Mouse (Mus musculus) cerebellum, adult (tissue): Measurements from ENCODE around the gene H2-DMb1.

Experiments used
- ATAC-seq: cut with Nextera tagmentation; 2 replicates; pipeline ENCODE4 v1.9.2; 2017; ENCODE audit warnings: mild to moderate bottlenecking, moderate library complexity, mixed read lengths; ENCODE audit not compliant: insufficient number of reproducible peaks, low FRiP score, low TSS enrichment

Gene H2-DMb1

GRCm38 (mm10) chr17:34187261-34187916, 34.5 kb downstream of the H2-DMb1 start, which contains the start of the genes Tap1 and Psmb9:
Gene Tap1 (plus strand): TSS chr17:34187553.
Gene Psmb9 (minus strand): TSS chr17:34187764.
- ATAC-seq, result peak; percentile 74

DNA sequence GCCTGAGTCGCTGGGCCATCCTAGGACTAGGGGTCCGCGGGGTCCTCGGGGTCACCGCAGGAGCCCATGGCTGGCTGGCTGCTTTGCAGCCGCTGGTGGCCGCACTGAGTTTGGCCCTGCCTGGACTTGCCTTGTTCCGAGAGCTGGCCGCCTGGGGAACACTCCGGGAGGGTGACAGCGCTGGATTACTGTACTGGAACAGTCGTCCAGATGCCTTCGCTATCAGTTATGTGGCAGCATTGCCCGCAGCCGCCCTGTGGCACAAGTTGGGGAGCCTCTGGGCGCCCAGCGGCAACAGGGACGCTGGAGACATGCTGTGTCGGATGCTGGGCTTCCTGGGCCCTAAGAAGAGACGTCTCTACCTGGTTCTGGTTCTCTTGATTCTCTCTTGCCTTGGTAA, 35.1 kb downstream of the H2-DMb1 start:
- no peak for ATAC-seq

DNA sequence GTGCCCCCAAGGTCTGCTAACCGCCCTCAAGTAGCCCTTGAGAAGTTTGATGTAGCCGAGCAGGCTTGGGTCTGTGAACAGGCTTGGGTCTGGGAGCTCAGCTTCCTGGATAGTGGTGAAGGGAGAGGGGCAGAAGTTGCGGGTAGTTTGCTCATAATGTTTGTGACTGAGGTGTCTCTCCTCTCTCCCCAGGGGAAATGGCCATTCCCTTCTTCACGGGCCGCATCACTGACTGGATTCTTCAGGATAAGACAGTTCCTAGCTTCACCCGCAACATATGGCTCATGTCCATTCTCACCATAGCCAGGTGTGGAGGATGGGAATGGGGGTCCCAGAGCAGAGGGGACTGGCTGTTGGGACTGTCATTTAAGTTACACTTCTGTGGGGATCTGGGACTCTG, 36.1 kb downstream of the H2-DMb1 start:
- ATAC-seq, result no peak

GRCm38 (mm10) chr17:34192852-34193251, 40.0 kb downstream of the H2-DMb1 start:
- ATAC-seq, result no peak

- ATAC-seq, result no peak
Observed at GRCm38 (mm10) chr17:34193468-34193867, 40.6 kb downstream of the H2-DMb1 start.

GRCm38 (mm10) chr17:34194723-34195122, 41.9 kb downstream of the H2-DMb1 start:
- ATAC-seq, result no peak

GRCm38 (mm10) chr17:34196491-34196890, 43.6 kb downstream of the H2-DMb1 start:
- no peak for ATAC-seq

- ATAC-seq, result peak; percentile 49; the same call in 1 of the 2 replicates
Observed at GRCm38 (mm10) chr17:34196941-34197894, 44.3 kb downstream of the H2-DMb1 start, which contains the start of gene Psmb8. Gene Psmb8 (plus strand): TSS chr17:34197721.

DNA sequence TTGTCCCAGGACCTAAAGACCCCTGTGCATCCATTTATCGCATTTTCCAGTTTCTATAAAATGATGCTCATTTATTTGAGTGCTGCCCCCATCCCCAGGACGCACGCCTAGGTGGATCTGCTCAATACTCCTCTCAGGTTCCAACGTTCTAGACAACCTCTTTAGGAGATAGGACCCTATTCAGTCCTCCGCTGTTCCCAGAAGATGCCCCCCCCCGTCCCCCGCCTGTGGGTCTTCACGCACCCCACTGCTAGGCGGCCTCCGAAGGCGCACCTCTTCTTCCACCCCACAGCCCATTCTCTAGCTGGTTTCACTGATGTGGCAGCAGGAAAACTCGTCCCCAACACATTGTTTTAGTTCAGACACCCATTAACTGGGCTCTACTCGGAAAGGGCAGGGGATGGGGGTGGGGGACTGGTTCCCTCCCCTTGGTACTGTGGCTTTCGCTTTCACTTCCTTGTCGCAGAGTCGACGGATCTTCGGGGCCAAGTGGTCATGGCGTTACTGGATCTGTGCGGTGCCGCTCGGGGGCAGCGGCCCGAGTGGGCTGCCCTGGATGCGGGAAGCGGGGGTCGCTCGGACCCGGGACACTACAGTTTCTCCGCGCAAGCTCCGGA, 45.1 kb downstream of the H2-DMb1 start:
- no peak for ATAC-seq

DNA sequence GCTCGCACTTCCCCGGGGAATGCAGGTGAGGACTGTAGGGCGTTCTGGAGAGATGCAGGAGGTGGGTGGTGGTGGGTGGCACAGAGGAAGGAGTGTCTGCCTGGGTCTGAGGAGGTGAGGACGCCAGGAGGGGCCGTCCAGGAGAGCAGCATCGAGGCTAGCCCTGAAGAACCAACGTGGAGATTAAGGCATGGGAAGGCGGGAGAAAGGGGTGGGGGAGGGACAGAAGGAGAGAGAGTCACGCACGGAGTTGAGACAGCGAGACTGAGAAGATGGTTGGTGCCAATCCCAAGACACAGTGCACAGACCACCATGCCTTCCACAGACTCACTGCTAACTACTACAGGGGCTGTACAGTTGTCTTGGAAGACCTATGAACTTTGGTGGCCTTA, 45.6 kb downstream of the H2-DMb1 start:
- ATAC-seq, result no peak

DNA sequence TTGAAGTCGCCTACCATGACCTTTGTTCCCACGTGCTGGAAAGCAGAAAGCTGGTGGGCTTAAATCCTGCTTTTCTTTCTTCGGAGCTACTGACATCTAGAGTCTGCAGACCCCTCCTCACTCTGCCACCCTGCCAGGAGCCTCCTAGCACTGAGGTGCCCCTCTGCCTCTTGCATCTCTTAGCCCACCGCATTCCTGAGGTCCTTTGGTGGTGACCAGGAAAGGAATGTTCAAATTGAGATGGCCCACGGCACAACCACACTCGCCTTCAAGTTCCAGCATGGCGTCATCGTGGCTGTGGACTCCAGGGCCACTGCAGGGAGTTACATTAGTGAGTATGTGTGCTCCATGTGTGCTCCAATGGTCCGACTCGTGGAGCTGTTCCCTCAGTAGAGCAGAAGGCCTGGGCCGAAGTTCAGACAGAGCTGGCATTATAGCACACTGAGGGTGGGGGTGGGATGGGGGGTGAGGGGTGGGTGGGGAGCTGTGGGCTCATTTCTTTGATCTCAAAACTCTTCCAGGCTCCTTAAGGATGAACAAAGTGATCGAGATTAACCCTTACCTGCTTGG, 46.3 kb downstream of the H2-DMb1 start:
- ATAC-seq, result no peak

- no peak for ATAC-seq
Observed at GRCm38 (mm10) chr17:34200047-34200446, 47.2 kb downstream of the H2-DMb1 start.

GRCm38 (mm10) chr17:34200772-34201505, 48.1 kb downstream of the H2-DMb1 start:
- no peak for ATAC-seq

DNA sequence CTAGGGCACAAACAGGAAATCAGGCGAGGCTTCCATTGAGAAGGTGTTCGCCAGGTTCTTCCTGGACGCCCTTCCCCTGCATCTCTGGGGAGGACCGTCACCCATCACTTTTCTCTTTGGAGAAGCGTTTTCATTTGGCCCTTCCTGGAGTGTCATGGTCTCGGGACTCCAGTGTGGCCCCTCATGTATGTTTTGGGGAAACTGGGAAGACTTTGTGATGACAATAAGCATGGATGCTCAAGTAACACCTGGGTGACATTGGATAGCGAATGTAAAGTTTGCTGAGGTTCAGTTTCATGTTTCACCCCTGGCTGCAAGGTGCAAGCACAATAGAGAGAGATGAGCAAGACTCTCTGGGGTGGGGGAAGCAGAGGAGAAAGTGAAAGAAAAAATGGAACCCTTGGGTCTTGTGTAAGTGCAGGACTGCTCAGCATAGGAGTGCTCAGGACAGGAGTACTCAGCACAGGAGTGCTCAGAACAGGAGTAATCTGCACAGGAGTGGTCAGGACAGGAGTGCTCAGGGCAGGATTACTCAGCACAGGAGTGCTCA, 48.7 kb downstream of the H2-DMb1 start:
- ATAC-seq, result no peak

GRCm38 (mm10) chr17:34202760-34203442, 50.0 kb downstream of the H2-DMb1 start:
- no peak for ATAC-seq

DNA sequence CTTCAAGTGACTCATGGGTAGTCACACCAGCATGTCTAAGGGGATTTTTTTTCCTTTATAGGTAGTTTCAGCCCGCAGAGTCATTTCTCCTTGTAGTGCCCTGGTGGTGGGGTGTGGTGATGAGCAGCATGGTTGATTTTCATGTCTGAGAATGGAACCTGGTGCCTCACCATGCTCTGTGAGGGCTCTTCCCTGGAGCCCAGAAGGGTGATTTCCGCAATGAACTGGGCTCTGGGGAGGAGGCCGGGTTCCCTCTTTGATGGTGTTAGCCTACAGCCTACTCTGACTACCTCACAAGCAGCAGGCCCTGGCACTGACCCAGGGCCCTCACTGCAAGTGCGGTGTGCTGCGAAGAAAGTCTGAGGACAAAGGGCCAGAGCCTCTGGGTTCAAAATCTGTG, 50.6 kb downstream of the H2-DMb1 start, which contains the start of gene Tap2:
Gene Tap2 (plus strand): TSS at position 84 of the 400 bp plus-strand sequence.
- ATAC-seq, result no peak

DNA sequence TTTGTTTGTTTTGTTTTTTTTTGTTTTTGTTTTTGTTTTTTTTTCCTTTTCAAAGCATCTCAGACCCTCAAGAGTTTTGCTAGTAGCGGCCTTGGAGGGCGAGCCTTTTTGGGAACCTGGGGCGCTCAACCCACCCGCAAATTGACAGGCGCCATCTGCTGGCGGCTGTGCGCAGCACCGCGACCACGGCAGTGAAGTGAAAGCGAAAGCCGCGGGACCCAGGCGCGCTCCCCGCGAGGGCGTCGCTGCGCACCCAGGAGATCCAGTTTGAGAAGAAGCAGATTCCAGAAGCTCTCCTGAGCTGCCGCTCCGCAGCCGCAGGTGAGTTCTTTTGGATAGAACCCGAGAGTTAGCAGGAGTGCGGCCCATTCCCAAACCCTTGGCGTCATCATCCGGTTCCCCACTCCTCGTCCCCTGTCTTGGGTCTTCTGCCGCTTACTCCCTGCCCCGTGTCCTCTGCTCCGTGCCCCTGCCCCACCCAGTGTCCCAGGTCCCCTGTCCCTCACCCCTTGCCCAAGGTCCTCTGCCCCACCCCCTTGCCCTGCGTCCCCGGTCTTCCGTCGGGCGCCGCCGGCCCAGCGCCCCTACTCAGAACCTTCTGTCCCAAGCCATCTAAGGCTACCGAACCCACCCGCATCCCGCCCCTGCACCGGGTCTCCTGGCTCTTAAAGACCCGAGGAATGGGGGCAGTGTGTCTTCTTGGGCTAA, 51.6 kb downstream of the H2-DMb1 start:
- peak; percentile 54; the same call in 1 of the 2 replicates for ATAC-seq

DNA sequence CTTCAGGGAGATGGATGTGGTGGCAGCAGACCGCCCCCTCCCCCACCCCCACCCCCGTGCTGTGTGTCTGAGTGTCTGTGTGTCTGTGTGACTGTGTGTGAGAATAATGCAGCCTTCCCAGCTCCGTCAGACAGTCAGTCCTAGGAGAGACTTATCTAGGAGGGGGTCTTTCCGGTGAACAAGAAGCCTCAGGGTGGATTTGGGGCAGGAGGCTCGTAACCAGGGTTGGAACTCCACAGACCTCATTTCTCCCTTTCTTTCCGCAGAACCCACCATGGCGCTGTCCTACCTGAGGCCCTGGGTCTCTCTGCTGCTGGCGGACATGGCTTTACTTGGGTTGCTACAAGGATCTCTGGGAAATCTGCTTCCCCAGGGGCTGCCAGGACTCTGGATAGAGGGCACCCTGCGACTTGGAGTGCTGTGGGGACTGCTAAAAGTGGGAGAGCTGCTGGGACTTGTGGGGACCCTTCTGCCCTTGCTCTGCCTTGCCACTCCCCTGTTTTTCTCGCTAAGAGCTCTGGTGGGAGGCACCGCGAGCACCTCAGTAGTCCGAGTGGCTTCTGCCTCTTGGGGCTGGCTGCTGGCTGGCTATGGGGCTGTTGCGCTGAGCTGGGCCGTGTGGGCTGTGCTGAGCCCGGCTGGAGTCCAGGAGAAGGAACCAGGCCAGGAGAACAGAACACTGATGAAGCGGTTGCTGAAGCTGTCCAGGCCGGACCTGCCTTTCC, 52.3 kb downstream of the H2-DMb1 start:
- ATAC-seq, result peak; percentile 45; the same call in 1 of the 2 replicates
